Mouse (Mus musculus): ENCODE data around the gene Vmn2r117.
"Not testable (repeated sequence)": the region's sequence is repeated elsewhere in the genome, so short reads cannot be mapped to it uniquely, and the experiment has no call there.

The Vmn2r117 gene

GRCm38 (mm10) chr17:23479599-23479998 lies at the start of gene Vmn2r117:
TSS of gene Vmn2r117 (minus strand) at chr17:23479699.
- not testable (repeated sequence) for DNase-seq (ENCODE audit: low read depth, low spot score)

- not testable (repeated sequence) for DNase-seq (ENCODE audit: low read depth, low spot score)
These were observed 43.6 kb upstream of the Vmn2r117 start for GRCm38 (mm10) chr17:23522941-23523732.

- no peak for DNase-seq (ENCODE audit: low read depth, low spot score)
These were observed 39.4 kb upstream of the Vmn2r117 start for GRCm38 (mm10) chr17:23518701-23519423.

- DNase-seq (ENCODE audit: low read depth, low spot score) = no peak
These were observed 46.3 kb downstream of the Vmn2r117 start for GRCm38 (mm10) chr17:23433150-23433679.

All from mesoderm, embryonic 11.5 days (tissue).